Mouse (Mus musculus) embryonic facial prominence, embryonic 15.5 days (tissue): ENCODE data around the gene Gpc5. TPM values are rescaled to one million over a fixed set of nuclear protein-coding genes. Genes with fewer than 3 reads are reported as not detected.

Experiments used
- ATAC-seq: fragments of 200-750 bp; cut with Nextera tagmentation; 2 replicates; pipeline ENCODE4 v1.8.0; 2017; ENCODE audit warnings: low read depth, moderate TSS enrichment; ENCODE audit not compliant: insufficient number of reproducible peaks, low FRiP score, low TSS enrichment
- H3K27ac ChIP-seq: fragments of 300-500 bp; sonication (generic); replicated peaks from 2 replicates; pipeline ENCODE4 v1.5.1; 2015; ENCODE audit warnings: mild to moderate bottlenecking, inconsistent platforms
- H3K27me3 ChIP-seq: fragments of 300-500 bp; sonication (generic); 2 replicates; pipeline ENCODE4 v1.6.1; 2015; ENCODE audit warnings: inconsistent platforms
- H3K36me3 ChIP-seq: fragments of 300-500 bp; sonication (generic); 2 replicates; pipeline ENCODE4 v1.6.1; 2015; ENCODE audit warnings: mild to moderate bottlenecking, inconsistent platforms
- H3K4me1 ChIP-seq: fragments of 300-500 bp; sonication (generic); 2 replicates; pipeline ENCODE4 v1.6.1; 2015; ENCODE audit warnings: inconsistent platforms
- H3K4me2 ChIP-seq: fragments of 300-500 bp; sonication (generic); replicated peaks from 2 replicates; pipeline ENCODE4 v1.6.1; 2015; ENCODE audit warnings: mild to moderate bottlenecking, inconsistent platforms
- H3K4me3 ChIP-seq: fragments of 300-500 bp; sonication (generic); replicated peaks from 2 replicates; pipeline ENCODE4 v1.5.1; 2015; ENCODE audit warnings: mild to moderate bottlenecking, inconsistent platforms
- H3K9ac ChIP-seq: fragments of 300-500 bp; sonication (generic); 2 replicates; pipeline ENCODE4 v1.6.1; 2015; ENCODE audit warnings: inconsistent platforms
- H3K9me3 ChIP-seq: fragments of 300-500 bp; sonication (generic); replicated peaks from 2 replicates; pipeline ENCODE4 v1.6.1; 2016; ENCODE audit warnings: inconsistent platforms
- WGBS: fragments of 180-500 bp; shearing (Covaris S2); methylation state at CpG from one replicate; pipeline ENCODE4 v1.1.7; 2015; 5-methylcytosine and 5-hydroxymethylcytosine counted together
- polyA plus RNA-seq: library from polyadenylated mRNA; unstranded; fragments of >200 nt; fragmentation: Nextera tagmentation; extraction: Ambion mirVana; gene quantifications from 2 replicates; pipeline ENCODE4 v1.2.1, GENCODE M21; 2015

Gene Gpc5
- polyA plus RNA-seq, 1 experiment from 2014 or later = 0.60 TPM

DNA sequence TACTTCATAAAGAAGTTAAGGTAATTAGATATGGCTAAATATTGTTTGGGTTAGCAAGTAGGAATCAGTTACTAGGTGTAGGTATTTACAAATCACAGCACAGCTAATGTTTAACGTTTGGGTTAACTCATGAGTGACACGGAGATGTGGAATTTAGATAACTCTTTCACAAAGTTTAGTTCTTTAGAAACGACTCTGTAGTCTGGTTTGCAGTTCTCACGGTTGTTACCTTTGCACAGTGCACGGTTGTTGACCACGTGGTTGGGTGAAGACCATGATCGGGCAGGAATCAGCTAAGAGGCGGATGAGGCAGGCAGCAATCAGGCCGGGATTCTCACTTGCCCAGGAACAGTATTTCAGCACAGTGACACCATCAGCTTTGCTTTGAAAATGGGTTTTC lies 26.6 kb downstream of the Gpc5 start:
- H3K4me1 ChIP-seq = no peaks in the 10 kb centered on the region
- H3K9me3 ChIP-seq = no peaks in the 10 kb centered on the region
- 79% methylated on average over 9 of the region's 9 CpGs for WGBS
- no peak overlapping the region for H3K4me2 ChIP-seq
- H3K27me3 ChIP-seq = no peaks in the 10 kb centered on the region
- no peak overlapping the region for H3K9ac ChIP-seq
- no peak overlapping the region for H3K4me3 ChIP-seq
- ATAC-seq = no peak
- H3K36me3 ChIP-seq = no peaks in the 10 kb centered on the region
- no peak overlapping the region for H3K27ac ChIP-seq

DNA sequence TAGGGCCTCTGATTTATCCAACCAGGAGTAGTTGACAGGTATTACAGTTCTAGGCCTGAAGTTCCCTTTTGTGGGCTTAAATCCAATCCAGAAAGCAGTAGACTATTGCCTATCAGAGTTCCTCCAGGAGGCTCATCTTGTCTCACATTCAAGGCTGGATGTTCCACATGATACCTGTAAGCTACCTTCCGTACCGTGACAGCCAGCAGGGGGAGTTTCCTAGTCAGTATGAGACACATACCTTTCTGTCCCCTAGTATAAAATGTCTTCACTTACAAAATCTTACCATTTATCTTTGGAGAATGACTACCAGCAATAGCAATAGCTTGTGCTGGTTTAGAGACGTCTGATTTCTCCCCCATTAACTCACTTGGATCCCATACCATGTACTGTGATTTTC lies 56.8 kb downstream of the Gpc5 start:
- Histone ChIP-seq H3K4me2 (no peak overlapping the region), H3K4me3 (no peak overlapping the region), H3K36me3 (no peaks in the 10 kb centered on the region), H3K27ac (no peak overlapping the region), H3K9me3 (no peaks in the 10 kb centered on the region), H3K9ac (no peak overlapping the region), H3K27me3 (no peaks in the 10 kb centered on the region), H3K4me1 (no peaks in the 10 kb centered on the region)
- no peak for ATAC-seq
- WGBS = 76% methylated on average over 3 of the region's 3 CpGs

DNA sequence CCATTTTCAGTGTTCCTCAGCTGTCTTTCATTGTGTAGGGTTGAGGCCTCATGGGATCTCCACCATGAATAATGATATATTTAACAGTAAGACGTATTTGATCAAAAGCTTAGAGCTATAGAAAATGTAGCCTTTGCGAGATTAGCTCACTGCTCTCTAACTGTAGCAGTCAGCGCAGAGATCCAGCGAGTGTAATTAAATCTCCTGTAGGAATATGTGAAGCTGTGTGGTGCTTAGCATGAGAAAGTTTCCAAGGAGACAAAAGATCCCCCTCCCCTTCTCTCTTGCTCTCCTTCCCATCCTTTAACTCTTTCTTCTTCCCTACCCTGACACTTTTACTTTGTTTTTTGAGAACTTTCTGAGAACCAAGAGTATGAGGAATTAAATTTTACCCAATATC lies 64.6 kb downstream of the Gpc5 start:
- Histone ChIP-seq H3K9me3 (no peaks in the 10 kb centered on the region), H3K36me3 (no peaks in the 10 kb centered on the region), H3K9ac (no peak overlapping the region), H3K4me3 (no peak overlapping the region), H3K27me3 (no peaks in the 10 kb centered on the region), H3K4me1 (no peaks in the 10 kb centered on the region), H3K27ac (no peak overlapping the region), H3K4me2 (no peak overlapping the region)
- 50% methylated on average over 4 of the region's 4 CpGs for WGBS
- ATAC-seq = no peak

DNA sequence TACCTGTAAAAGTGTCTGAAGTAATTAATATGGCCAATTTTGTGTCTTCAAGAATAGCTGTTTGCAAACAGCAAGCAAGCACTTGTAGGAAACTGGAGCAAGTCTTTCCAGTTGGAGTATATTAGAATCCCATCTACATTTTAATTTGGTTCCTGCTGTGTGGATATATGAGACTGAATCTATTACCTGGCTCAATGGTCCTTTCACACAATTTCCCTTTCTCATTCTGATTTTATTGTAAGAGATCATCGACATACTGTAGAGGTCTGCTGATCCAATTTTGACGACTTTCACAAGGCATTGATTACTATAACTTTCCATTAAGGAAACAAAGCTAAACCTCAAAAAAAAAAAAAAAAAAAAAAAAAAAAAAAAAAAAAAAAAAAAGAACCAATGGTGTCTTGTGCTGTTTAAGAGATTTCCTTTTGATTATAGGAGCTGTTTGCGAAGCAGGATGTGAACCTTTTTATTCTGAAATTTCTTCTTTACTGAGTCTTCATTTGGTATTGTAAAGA lies 85.4 kb downstream of the Gpc5 start:
- WGBS = 56% methylated on average over 3 of the region's 3 CpGs
- no peak overlapping the region for H3K9ac ChIP-seq

DNA sequence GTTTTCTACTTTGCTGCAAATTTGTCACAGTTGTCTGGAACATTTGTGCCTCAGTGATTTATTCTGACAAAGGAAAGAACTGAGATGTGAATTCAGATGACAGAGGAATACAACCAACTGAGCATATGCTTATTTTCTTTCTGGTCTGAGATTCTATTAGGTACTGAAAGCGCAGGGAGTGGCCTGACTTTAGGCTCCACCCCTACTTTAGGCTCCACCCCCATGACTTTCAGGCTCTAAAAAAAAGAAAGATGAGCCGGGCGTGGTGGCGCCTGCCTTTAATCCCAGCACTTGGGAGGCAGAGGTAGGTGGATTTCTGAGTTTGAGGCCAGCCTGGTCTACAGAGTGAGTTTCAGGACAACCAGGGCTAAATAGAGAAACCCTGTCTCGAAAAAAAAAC lies 87.9 kb downstream of the Gpc5 start:
- Histone ChIP-seq H3K27me3 (no peaks in the 10 kb centered on the region), H3K9ac (no peak overlapping the region), H3K36me3 (no peaks in the 10 kb centered on the region), H3K4me2 (no peak overlapping the region), H3K4me3 (no peak overlapping the region), H3K4me1 (no peaks in the 10 kb centered on the region), H3K27ac (no peak overlapping the region), H3K9me3 (no peaks in the 10 kb centered on the region)
- 68% methylated on average over 5 of the region's 5 CpGs for WGBS
- ATAC-seq = no peak

More for the DNA sequence above, 85.4 kb downstream of the Gpc5 start:
- no peak overlapping the region for H3K4me2 ChIP-seq
- ATAC-seq = no peak
- H3K27ac ChIP-seq = no peak overlapping the region
- no peaks in the 10 kb centered on the region for H3K36me3 ChIP-seq
- H3K4me3 ChIP-seq = no peak overlapping the region
- H3K4me1 ChIP-seq = no peaks in the 10 kb centered on the region
- H3K9me3 ChIP-seq = no peaks in the 10 kb centered on the region
- H3K27me3 ChIP-seq = no peaks in the 10 kb centered on the region

DNA sequence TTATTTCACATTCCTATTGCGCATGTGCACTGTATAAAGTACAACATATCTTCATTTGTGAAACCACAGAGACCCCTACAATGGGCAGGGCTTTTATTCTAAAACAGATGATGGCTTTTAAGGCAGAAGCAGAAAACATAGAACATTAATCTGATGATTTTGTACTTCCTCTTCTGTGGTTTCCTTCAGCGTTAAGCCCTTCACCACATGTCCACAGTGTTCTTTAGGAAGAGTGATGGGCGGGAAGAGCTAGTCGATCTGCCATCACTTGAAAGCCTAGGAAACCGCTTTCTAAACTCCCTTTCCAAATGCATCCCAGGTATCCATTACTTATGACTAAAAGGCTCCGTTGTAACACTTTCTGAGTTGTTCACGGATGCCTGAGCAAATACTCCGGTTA lies 96.2 kb downstream of the Gpc5 start:
- no peak overlapping the region for H3K4me3 ChIP-seq
- 55% methylated on average over 8 of the region's 8 CpGs for WGBS
- no peaks in the 10 kb centered on the region for H3K36me3 ChIP-seq
- no peak overlapping the region for H3K27ac ChIP-seq
- no peaks in the 10 kb centered on the region for H3K9me3 ChIP-seq
- no peak overlapping the region for H3K9ac ChIP-seq
- ATAC-seq = no peak
- no peaks in the 10 kb centered on the region for H3K27me3 ChIP-seq
- H3K4me1 ChIP-seq = no peaks in the 10 kb centered on the region
- no peak overlapping the region for H3K4me2 ChIP-seq

DNA sequence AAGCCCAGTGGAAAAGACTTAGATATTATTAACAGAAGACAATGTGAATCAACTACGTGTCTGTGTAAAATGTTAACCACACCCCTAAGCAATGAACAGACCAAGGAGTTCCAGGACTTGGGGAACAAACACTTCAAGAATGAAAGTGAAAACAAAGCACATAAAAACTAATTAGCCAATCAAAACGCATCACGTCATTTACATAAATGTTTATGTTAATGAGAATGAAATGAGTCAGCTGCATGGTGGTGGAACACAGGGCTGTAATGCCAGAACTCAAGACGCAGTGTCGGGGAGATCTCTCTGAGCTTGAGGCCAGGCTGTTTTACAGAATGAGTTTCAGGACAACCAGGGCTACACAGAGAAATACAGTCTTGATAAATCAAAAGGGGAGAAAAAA lies 136.1 kb downstream of the Gpc5 start:
- Histone ChIP-seq H3K4me2 (no peak overlapping the region), H3K9me3 (no peaks in the 10 kb centered on the region), H3K9ac (no peak overlapping the region), H3K27me3 (no peaks in the 10 kb centered on the region), H3K4me1 (no peaks in the 10 kb centered on the region), H3K27ac (no peak overlapping the region), H3K36me3 (no peaks in the 10 kb centered on the region), H3K4me3 (no peak overlapping the region)
- 75% methylated on average over 5 of the region's 5 CpGs for WGBS
- no peak for ATAC-seq

DNA sequence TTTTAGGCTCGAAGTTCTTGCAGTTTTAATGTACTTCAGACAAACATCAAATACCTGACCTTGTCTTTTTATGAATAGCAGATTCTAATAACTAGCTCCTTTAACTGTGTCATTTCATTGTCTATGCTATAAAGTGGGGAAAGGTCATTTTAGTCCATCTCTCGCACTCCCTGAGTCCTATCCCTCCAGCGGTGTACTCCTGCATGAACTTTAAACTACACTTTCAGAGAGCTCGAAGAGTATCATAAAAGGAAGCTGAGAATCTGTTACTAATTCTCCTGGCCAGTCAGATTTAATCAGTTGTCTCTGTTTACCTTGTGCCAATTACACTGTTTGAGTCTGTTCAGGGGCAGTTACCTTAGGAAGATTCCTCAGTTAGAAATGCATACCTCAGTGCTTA lies 144.4 kb downstream of the Gpc5 start:
- Histone ChIP-seq H3K9ac (no peak overlapping the region), H3K27ac (no peak overlapping the region), H3K36me3 (no peaks in the 10 kb centered on the region), H3K4me3 (no peak overlapping the region), H3K4me2 (no peak overlapping the region), H3K9me3 (no peaks in the 10 kb centered on the region), H3K27me3 (no peaks in the 10 kb centered on the region), H3K4me1 (no peaks in the 10 kb centered on the region)
- 22% methylated on average over 4 of the region's 4 CpGs for WGBS
- ATAC-seq = no peak

DNA sequence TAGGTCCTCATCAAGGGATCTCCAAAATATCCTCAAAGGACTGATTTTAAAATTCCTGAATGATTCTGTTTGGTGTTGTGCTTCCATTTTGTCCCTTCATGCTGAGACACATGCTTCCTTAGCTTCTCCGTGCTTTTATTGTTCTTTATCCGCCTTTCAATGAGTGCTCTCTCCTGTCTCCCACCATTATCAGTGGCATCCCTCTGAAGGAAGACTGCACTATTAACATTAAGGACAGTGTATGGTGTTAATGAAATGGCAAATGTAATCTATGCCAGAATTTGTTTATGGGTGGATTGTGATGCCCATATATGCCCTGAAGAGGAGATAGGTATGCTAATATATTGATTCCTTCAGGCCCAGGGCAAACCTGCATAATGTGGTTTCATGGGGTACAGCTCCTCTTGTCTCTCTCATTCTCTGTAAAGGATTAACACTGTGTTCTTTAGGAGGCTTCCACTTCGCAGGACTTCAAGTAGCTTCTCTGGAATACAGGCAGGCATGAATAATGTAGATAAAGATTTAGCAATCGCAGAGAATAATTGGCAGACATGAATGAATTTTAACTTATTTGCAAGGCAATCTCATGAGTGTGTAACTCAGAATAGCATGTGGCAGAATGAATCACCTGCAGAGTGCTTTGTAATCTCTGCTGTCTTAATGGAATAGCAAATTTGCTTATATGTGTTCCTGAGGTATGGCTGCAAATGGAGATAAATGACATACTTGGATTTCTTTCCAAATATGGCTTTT lies 148.8 kb downstream of the Gpc5 start:
- H3K9me3 ChIP-seq = no peaks in the 10 kb centered on the region
- 68% methylated on average over 4 of the region's 4 CpGs for WGBS
- no peak overlapping the region for H3K27ac ChIP-seq
- H3K4me2 ChIP-seq = no peak overlapping the region
- no peaks in the 10 kb centered on the region for H3K27me3 ChIP-seq
- no peaks in the 10 kb centered on the region for H3K4me1 ChIP-seq
- H3K36me3 ChIP-seq = no peaks in the 10 kb centered on the region
- no peak overlapping the region for H3K4me3 ChIP-seq
- H3K9ac ChIP-seq = no peak overlapping the region
- no peak for ATAC-seq

DNA sequence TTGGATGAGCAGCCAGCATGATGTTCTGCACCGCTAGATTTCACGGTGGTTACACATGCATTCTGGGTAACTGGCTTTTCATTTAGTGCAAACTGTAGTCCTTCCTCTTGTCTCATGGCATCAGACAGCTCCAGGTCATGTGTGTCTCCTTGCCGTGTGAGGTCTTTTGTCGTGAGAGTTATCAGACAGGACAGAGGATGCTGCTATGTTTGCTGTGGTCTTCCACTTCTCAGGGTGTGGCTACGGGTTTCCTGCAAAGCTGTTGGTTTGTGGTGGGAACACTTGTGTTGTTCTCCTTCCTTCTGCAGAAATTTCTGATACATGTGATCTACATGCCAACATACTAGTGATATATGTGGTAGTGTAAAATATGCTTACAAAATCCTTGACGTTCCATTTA lies 158.5 kb downstream of the Gpc5 start:
- 88% methylated on average over 6 of the region's 6 CpGs for WGBS
- H3K27me3 ChIP-seq = no peaks in the 10 kb centered on the region
- no peak overlapping the region for H3K9ac ChIP-seq
- no peak overlapping the region for H3K27ac ChIP-seq
- H3K9me3 ChIP-seq = no peaks in the 10 kb centered on the region
- H3K4me2 ChIP-seq = no peak overlapping the region
- no peaks in the 10 kb centered on the region for H3K36me3 ChIP-seq
- no peak for ATAC-seq
- no peak overlapping the region for H3K4me3 ChIP-seq
- H3K4me1 ChIP-seq = no peaks in the 10 kb centered on the region

DNA sequence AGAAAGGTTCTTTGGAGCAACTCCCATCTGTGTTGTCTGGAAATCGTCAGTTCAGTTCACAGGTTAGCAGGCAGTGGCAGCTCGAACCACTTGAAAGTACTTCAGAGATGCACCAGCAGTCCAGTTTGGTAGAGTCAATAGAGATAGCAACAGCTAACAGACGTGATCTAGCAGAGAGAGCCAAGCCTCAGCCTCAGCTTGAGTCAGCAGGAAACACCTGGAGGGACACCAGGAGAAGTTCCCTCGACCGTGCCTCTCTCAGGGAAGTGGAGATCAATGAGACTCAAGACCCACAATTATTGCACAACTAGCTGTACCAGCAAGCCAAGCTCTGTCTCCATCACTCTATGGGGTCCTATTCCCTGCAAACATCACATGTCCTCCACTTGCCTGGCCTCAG lies 159.8 kb downstream of the Gpc5 start:
- Histone ChIP-seq H3K9me3 (no peaks in the 10 kb centered on the region), H3K4me3 (no peak overlapping the region), H3K27ac (no peak overlapping the region), H3K27me3 (no peaks in the 10 kb centered on the region), H3K9ac (no peak overlapping the region), H3K36me3 (no peaks in the 10 kb centered on the region), H3K4me1 (no peaks in the 10 kb centered on the region), H3K4me2 (no peak overlapping the region)
- 63% methylated on average over 5 of the region's 5 CpGs for WGBS
- ATAC-seq = no peak

DNA sequence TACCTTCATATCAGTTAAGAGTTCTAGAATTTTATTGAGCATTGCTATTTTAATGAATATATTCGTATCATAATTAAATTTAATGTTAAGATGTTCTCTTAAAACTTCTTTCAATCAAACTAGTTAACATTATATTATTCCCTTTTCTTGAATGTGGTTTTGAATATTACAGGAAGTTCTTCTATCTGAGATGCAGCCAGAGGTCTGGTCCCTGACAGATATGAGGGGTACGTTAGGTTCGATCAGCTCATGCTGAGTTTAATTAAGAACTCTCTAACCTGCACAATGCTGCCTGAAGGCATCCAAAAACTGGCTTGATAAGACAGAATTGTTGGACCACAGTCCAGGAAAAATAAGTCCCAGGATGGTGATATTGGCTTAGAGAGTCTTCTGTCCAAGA lies 161.1 kb downstream of the Gpc5 start:
- no peak for ATAC-seq
- no peaks in the 10 kb centered on the region for H3K36me3 ChIP-seq
- H3K27ac ChIP-seq = no peak overlapping the region
- H3K4me1 ChIP-seq = no peaks in the 10 kb centered on the region
- WGBS = 85% methylated on average over 3 of the region's 3 CpGs
- no peak overlapping the region for H3K4me2 ChIP-seq
- H3K27me3 ChIP-seq = no peaks in the 10 kb centered on the region
- no peak overlapping the region for H3K9ac ChIP-seq
- H3K9me3 ChIP-seq = no peaks in the 10 kb centered on the region
- H3K4me3 ChIP-seq = no peak overlapping the region
